Mouse (Mus musculus): ENCODE results near the gene Reps1.

DNA sequence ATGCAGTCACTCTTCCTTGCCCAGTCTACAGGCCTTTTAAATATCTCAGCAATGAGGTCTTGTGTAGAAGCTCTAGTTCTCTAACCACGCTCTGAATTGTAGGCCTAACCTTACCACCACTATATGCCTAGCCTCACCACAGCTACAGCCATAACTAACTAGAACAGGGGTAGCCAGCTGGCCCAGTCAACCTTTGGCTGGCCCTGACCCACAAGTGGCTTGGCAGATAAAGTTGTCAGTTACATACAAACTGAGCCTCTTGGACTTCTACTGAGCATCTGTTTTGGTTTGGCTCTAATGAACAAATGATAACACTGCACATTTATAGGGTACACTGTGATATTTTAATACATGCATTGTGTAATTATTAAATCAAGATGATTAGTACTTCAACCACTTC lies 48.9 kb upstream of the Reps1 start:
- TF ChIP-seq CTCF (IDR thresholded peaks at IDR 0.05; ENCODE audit: borderline replicate concordance, extremely low read depth, insufficient read depth, insufficient read length) (no peak), POLR2A (IDR thresholded peaks at IDR 0.05; ENCODE audit: borderline replicate concordance, extremely low read depth, insufficient read depth, insufficient read length, poor library complexity, severe bottlenecking) (no peak)
